Mouse (Mus musculus) bone marrow, adult 2 months (tissue): ENCODE measurements around the gene Cyp27a1.

Experiments used
- CTCF ChIP-seq: fragments of 200-500 bp; IDR thresholded peaks from 2 replicates; pipeline ENCODE4 v1.5.1; 2011; ENCODE audit warnings: low read length, control low read depth; ENCODE audit not compliant: control insufficient read depth, insufficient read depth
- POLR2A ChIP-seq: fragments of 200-500 bp; IDR thresholded peaks from 2 replicates; pipeline ENCODE4 v1.6.1; 2011; ENCODE audit warnings: low read depth, mild to moderate bottlenecking, control low read depth, low read length, borderline replicate concordance; ENCODE audit not compliant: control insufficient read depth

DNA sequence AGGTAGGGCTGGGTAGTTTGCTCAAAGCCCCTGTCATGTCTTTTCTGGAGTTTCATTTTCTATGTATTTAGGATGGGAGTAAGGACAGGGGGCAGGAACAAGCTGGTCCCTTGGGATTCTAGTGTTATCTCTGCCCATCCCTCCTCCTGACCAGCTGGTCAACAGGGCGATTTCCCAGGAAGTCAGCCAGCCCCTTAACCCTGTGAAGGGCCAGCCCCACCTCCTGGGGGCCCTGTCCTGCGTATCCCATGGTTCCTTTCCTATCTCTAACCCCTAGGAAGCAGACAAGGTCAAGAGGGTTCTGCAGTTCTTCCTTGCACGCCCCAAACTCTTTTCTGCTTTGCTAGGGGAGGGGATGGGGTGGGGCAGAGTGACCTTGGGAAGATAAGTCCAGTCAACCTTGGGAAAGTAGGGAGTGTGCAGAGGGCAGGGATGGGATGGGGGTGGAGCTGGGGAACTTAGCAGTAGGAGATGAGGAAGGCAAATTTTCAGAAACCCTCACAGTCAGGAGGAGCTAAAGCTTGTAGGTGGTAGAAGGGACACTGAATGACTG is 65.6 kb downstream of the Cyp27a1 start:
- TF ChIP-seq POLR2A (no peak), CTCF (no peak)
